Mouse (Mus musculus) kidney, adult 2 months (tissue): Measurements from ENCODE around the gene Bach2. TPM values are rescaled to one million over a fixed set of nuclear protein-coding genes. Genes with fewer than 3 reads are reported as not detected.

ENCODE experiments used
- DNase-seq: peaks from one replicate; pipeline ENCODE4 v3.0.0; 2021
- H3K27ac ChIP-seq: fragments of 200-500 bp; 2 replicates; pipeline ENCODE4 v1.5.1; 2012; ENCODE audit warnings: low read depth, low read length, control low read depth, inconsistent platforms; ENCODE audit not compliant: insufficient read depth
- H3K27me3 ChIP-seq: fragments of 200-500 bp; replicated peaks from 2 replicates; pipeline ENCODE4 v1.6.1; 2012; ENCODE audit warnings: mild to moderate bottlenecking, moderate library complexity, low read length, inconsistent platforms; ENCODE audit not compliant: control insufficient read depth, insufficient read depth
- H3K36me3 ChIP-seq: fragments of 200-500 bp; 2 replicates; pipeline ENCODE4 v1.6.1; 2012; ENCODE audit warnings: mild to moderate bottlenecking, moderate library complexity, low read length, inconsistent platforms; ENCODE audit not compliant: control insufficient read depth, insufficient read depth
- H3K4me1 ChIP-seq: fragments of 200-500 bp; 2 replicates; pipeline ENCODE4 v1.6.1; 2011; ENCODE audit warnings: low read length; ENCODE audit not compliant: control insufficient read depth, insufficient read depth
- H3K4me3 ChIP-seq: fragments of 200-500 bp; 2 replicates; pipeline ENCODE4 v1.5.1; 2011; ENCODE audit warnings: mild to moderate bottlenecking, low read depth, low read length, control low read depth; ENCODE audit not compliant: insufficient read depth
- CTCF ChIP-seq: fragments of 200-500 bp; conservative IDR thresholded peaks from 2 replicates; pipeline ENCODE4 v1.5.1; 2011; ENCODE audit warnings: low read depth, mild to moderate bottlenecking, control low read depth, low read length, moderate library complexity, mixed read lengths; ENCODE audit not compliant: insufficient read depth, insufficient read length
- POLR2A ChIP-seq: fragments of 200-500 bp; IDR thresholded peaks from one replicate; pipeline ENCODE4 v1.6.1; 2011; ENCODE audit warnings: low read depth, low read length, control low read depth
- WGBS: fragments of 180-500 bp; shearing (Covaris S2); methylation state at CpG from one replicate; pipeline ENCODE4 v1.1.7; 2018; 5-methylcytosine and 5-hydroxymethylcytosine counted together
- polyA plus RNA-seq: library from polyadenylated mRNA; depleted of rRNA; stranded (reverse); fragments of >200 nt; gene quantifications from 2 replicates; pipeline ENCODE4 v1.2.3, GENCODE M21; 2012

The Bach2 gene
- polyA plus RNA-seq, 1 experiment, result 2.5 TPM

- TF ChIP-seq CTCF (no peak), POLR2A (no peak)
- DNase-seq, result no peak
- Histone ChIP-seq H3K4me1 (no peaks in the 10 kb centered on the region), H3K36me3 (no peaks in the 10 kb centered on the region), H3K27me3 (no peaks in the 10 kb centered on the region), H3K4me3 (no peak overlapping the region), H3K27ac (no peak overlapping the region)
- WGBS, result 58% methylated on average over 3 of the region's 3 CpGs
Measured at GRCm38 (mm10) chr4:32325596-32325995, 87.0 kb downstream of the Bach2 start.

GRCm38 (mm10) chr4:32326279-32326678 lies 87.7 kb downstream of the Bach2 start:
- WGBS, result 88% methylated on average over 10 of the region's 10 CpGs

GRCm38 (mm10) chr4:32326860-32327259 lies 88.3 kb downstream of the Bach2 start:
- WGBS, result 61% methylated on average over 3 of the region's 3 CpGs
- no peaks in the 10 kb centered on the region for H3K4me1 ChIP-seq
- no peak for TF ChIP-seq CTCF
- no peak for TF ChIP-seq POLR2A
- H3K36me3 ChIP-seq, result no peaks in the 10 kb centered on the region
- no peaks in the 10 kb centered on the region for H3K27me3 ChIP-seq
- no peak overlapping the region for H3K4me3 ChIP-seq
- DNase-seq, result no peak
- no peak overlapping the region for H3K27ac ChIP-seq

More at GRCm38 (mm10) chr4:32326279-32326678, 87.7 kb downstream of the Bach2 start:
- DNase-seq, result no peak
- no peaks in the 10 kb centered on the region for H3K36me3 ChIP-seq
- TF ChIP-seq CTCF (no peak), POLR2A (no peak)
- no peak overlapping the region for H3K27ac ChIP-seq
- H3K4me3 ChIP-seq, result no peak overlapping the region
- no peaks in the 10 kb centered on the region for H3K27me3 ChIP-seq
- H3K4me1 ChIP-seq, result no peaks in the 10 kb centered on the region

- WGBS, result 78% methylated on average over 5 of the region's 5 CpGs
- Histone ChIP-seq H3K36me3 (no peaks in the 10 kb centered on the region), H3K4me3 (no peak overlapping the region), H3K4me1 (no peaks in the 10 kb centered on the region), H3K27me3 (no peaks in the 10 kb centered on the region), H3K27ac (no peak overlapping the region)
- no peak for DNase-seq
- TF ChIP-seq POLR2A (no peak), CTCF (no peak)
Measured at GRCm38 (mm10) chr4:32327626-32328025, 89.0 kb downstream of the Bach2 start.

GRCm38 (mm10) chr4:32328561-32328960 lies 90.0 kb downstream of the Bach2 start:
- no peak overlapping the region for H3K4me3 ChIP-seq
- DNase-seq, result no peak
- H3K4me1 ChIP-seq, result no peaks in the 10 kb centered on the region
- WGBS, result 89% methylated on average over 2 of the region's 2 CpGs
- no peaks in the 10 kb centered on the region for H3K27me3 ChIP-seq
- H3K36me3 ChIP-seq, result no peaks in the 10 kb centered on the region
- H3K27ac ChIP-seq, result no peak overlapping the region
- no peak for TF ChIP-seq CTCF
- TF ChIP-seq POLR2A, result no peak

GRCm38 (mm10) chr4:32330584-32331314 lies 92.1 kb downstream of the Bach2 start:
- WGBS, result 75% methylated on average over 8 of the region's 8 CpGs

GRCm38 (mm10) chr4:32332028-32332427 lies 93.4 kb downstream of the Bach2 start:
- TF ChIP-seq POLR2A (no peak), CTCF (no peak)
- 95% methylated on average over 12 of the region's 12 CpGs for WGBS
- Histone ChIP-seq H3K27me3 (no peaks in the 10 kb centered on the region), H3K4me3 (no peak overlapping the region), H3K36me3 (no peaks in the 10 kb centered on the region), H3K4me1 (no peaks in the 10 kb centered on the region), H3K27ac (no peak overlapping the region)
- no peak for DNase-seq

More at GRCm38 (mm10) chr4:32330584-32331314, 92.1 kb downstream of the Bach2 start:
- TF ChIP-seq POLR2A (no peak), CTCF (no peak)
- DNase-seq, result no peak
- Histone ChIP-seq H3K4me3 (no peak overlapping the region), H3K36me3 (no peaks in the 10 kb centered on the region), H3K4me1 (no peaks in the 10 kb centered on the region), H3K27me3 (no peaks in the 10 kb centered on the region), H3K27ac (no peak overlapping the region)
